Mouse (Mus musculus) cerebellum, adult 18-20 months (tissue): Measurements from ENCODE around the gene Tspan18.

Source experiments
- DNase-seq, 2 experiments: peaks; one replicate each; pipeline ENCODE4 v3.0.0; 2021

Gene Tspan18

GRCm38 (mm10) chr2:93335996-93336395 lies 1.7 kb upstream of the Tspan18 start:
- DNase-seq, result no peak

GRCm38 (mm10) chr2:93333241-93333816 lies 976 bp downstream of the Tspan18 start:
- peak; percentile 88 to 95 for DNase-seq

GRCm38 (mm10) chr2:93332277-93332676 lies 2.0 kb downstream of the Tspan18 start:
- DNase-seq, result no peak

- DNase-seq, result no peak
Observed at GRCm38 (mm10) chr2:93331121-93331520, 3.2 kb downstream of the Tspan18 start.

- no peak for DNase-seq
Observed at GRCm38 (mm10) chr2:93329120-93329519, 5.2 kb downstream of the Tspan18 start.

- peak; percentile 63 to 66 for DNase-seq
Observed at GRCm38 (mm10) chr2:93327915-93328555, 6.3 kb downstream of the Tspan18 start.

- DNase-seq, result no peak
Observed at GRCm38 (mm10) chr2:93324681-93325080, 9.6 kb downstream of the Tspan18 start.

- DNase-seq, result no peak
Observed at GRCm38 (mm10) chr2:93321946-93322345, 12.4 kb downstream of the Tspan18 start.

GRCm38 (mm10) chr2:93320267-93320666 lies 14.0 kb downstream of the Tspan18 start:
- DNase-seq, result no peak

- DNase-seq, result no peak
Observed at GRCm38 (mm10) chr2:93319598-93319997, 14.7 kb downstream of the Tspan18 start.

- no peak for DNase-seq
Observed at GRCm38 (mm10) chr2:93318781-93319349, 15.4 kb downstream of the Tspan18 start.

- DNase-seq, result no peak
Observed at GRCm38 (mm10) chr2:93313768-93314632, 20.3 kb downstream of the Tspan18 start.

- DNase-seq, result no peak
Observed at GRCm38 (mm10) chr2:93312458-93312857, 21.8 kb downstream of the Tspan18 start.

GRCm38 (mm10) chr2:93309724-93310413 lies 24.4 kb downstream of the Tspan18 start:
- DNase-seq, result no peak

- no peak for DNase-seq
Observed at GRCm38 (mm10) chr2:93306898-93307297, 27.4 kb downstream of the Tspan18 start.

- no peak for DNase-seq
Observed at GRCm38 (mm10) chr2:93304273-93304634, 30.1 kb downstream of the Tspan18 start.

- no peak for DNase-seq
Observed at GRCm38 (mm10) chr2:93303585-93304272, 30.6 kb downstream of the Tspan18 start.

GRCm38 (mm10) chr2:93303260-93303584 lies 31.1 kb downstream of the Tspan18 start:
- DNase-seq, result no peak

GRCm38 (mm10) chr2:93297656-93298055 lies 36.6 kb downstream of the Tspan18 start:
- DNase-seq, result peak; percentile 70 to 84

GRCm38 (mm10) chr2:93291186-93291926 lies 42.9 kb downstream of the Tspan18 start:
- DNase-seq, result no peak

GRCm38 (mm10) chr2:93290345-93291118 lies 43.8 kb downstream of the Tspan18 start:
- DNase-seq, result no peak
